Mouse (Mus musculus): ENCODE measurements around the gene Zfp867.

GRCm38 (mm10) chr11:59456891-59457290 is 15.4 kb downstream of the Zfp867 start:
- TF ChIP-seq EP300 (IDR thresholded peaks at IDR 0.05; ENCODE audit: low read depth), result no peak
- TF ChIP-seq CTCF (IDR thresholded peaks at IDR 0.05; ENCODE audit: low read depth), result no peak

All from liver, postnatal 0 days (tissue).